Mouse (Mus musculus) CH12.LX (cell line): ENCODE results near the gene Snx8. TPM values are rescaled to one million over a fixed set of nuclear protein-coding genes. Genes with fewer than 3 reads are reported as not detected.

Experiments used
- DNase-seq: peaks from one replicate; pipeline ENCODE4 v3.0.0-alpha.2; 2013; ENCODE audit errors: extremely low read depth
- H3K27ac ChIP-seq: 2 replicates; pipeline ENCODE4 v1.5.1; 2012; ENCODE audit warnings: low read depth, mild to moderate bottlenecking, control low read depth, moderate library complexity; ENCODE audit not compliant: insufficient read depth
- H3K27me3 ChIP-seq: replicated peaks from 2 replicates; pipeline ENCODE3; 2012; ENCODE audit warnings: inconsistent platforms
- H3K36me3 ChIP-seq, 2 experiments: replicated peaks in 1 of 2; 2 replicates each; pipeline versions ENCODE3 to v1.6.1; 2012; ENCODE audit warnings: inconsistent platforms in 1 of 2, low read length in 1 of 2, mild to moderate bottlenecking in 1 of 2, mixed read lengths in 1 of 2, moderate library complexity in 1 of 2; ENCODE audit not compliant: control insufficient read depth in 1 of 2, insufficient read depth in 1 of 2
- H3K4me1 ChIP-seq, 2 experiments: 2 replicates each; pipeline ENCODE4 v1.6.1; 2012; ENCODE audit warnings: inconsistent platforms in 1 of 2, moderate library complexity in 1 of 2; ENCODE audit not compliant: insufficient read depth in 2 of 2, control insufficient read depth in 1 of 2
- H3K4me2 ChIP-seq: 2 replicates; pipeline ENCODE4 v1.6.1; 2012; ENCODE audit warnings: low read depth, mild to moderate bottlenecking, control low read depth; ENCODE audit not compliant: poor library complexity, insufficient read depth, severe bottlenecking
- H3K4me3 ChIP-seq, 3 experiments: fragments of 150-350 bp in 1 of 3; sonication (generic) in 1 of 3; replicated peaks in 1 of 3; 2 replicates each; pipeline versions ENCODE3 to v1.5.1; 2011 to 2012; ENCODE audit warnings: low read depth in 2 of 3, low read length in 2 of 3, mild to moderate bottlenecking in 2 of 3, moderate library complexity in 2 of 3, control low read depth in 1 of 3, improper control_type of control experiment in 1 of 3, inconsistent platforms in 1 of 3, mixed read lengths in 1 of 3; ENCODE audit not compliant: poor library complexity in 1 of 3
- H3K79me2 ChIP-seq: replicated peaks from 2 replicates; pipeline ENCODE4 v1.6.1; 2012; ENCODE audit warnings: mild to moderate bottlenecking, moderate library complexity; ENCODE audit not compliant: control insufficient read depth, poor library complexity, insufficient read depth, severe bottlenecking; ENCODE audit errors: extremely low read depth
- H3K9ac ChIP-seq: 2 replicates; pipeline ENCODE4 v1.6.1; 2012; ENCODE audit warnings: low read depth, mild to moderate bottlenecking, control low read depth, moderate library complexity; ENCODE audit not compliant: insufficient read depth
- H3K9me3 ChIP-seq: replicated peaks from 2 replicates; pipeline ENCODE3; 2012; ENCODE audit warnings: low read length, inconsistent platforms, mixed read lengths
- CHD1 ChIP-seq: IDR thresholded peaks from 2 replicates; pipeline ENCODE4 v1.6.1; 2012; ENCODE audit warnings: low read depth, low read length, improper control_type of control experiment, inconsistent platforms
- CHD2 ChIP-seq: IDR thresholded peaks from 2 replicates; pipeline ENCODE4 v1.6.1; 2011; ENCODE audit warnings: low read length, improper control_type of control experiment
- CTCF ChIP-seq, 2 experiments: IDR thresholded peaks in 1 of 2; conservative IDR thresholded peaks in 1 of 2; 2 replicates each; pipeline ENCODE4 v1.5.1; 2011 to 2012; ENCODE audit warnings: low read depth in 2 of 2, low read length in 2 of 2, improper control_type of control experiment in 1 of 2, inconsistent platforms in 1 of 2, mild to moderate bottlenecking in 1 of 2, moderate library complexity in 1 of 2
- E2F4 ChIP-seq: IDR thresholded peaks from 2 replicates; pipeline ENCODE4 v1.6.1; 2011; ENCODE audit warnings: low read depth, low read length, improper control_type of control experiment; ENCODE audit not compliant: insufficient replicate concordance
- EP300 ChIP-seq: IDR thresholded peaks from 2 replicates; pipeline ENCODE4 v1.6.1; 2011; ENCODE audit warnings: low read length, improper control_type of control experiment
- ETS1 ChIP-seq: conservative IDR thresholded peaks from 2 replicates; pipeline ENCODE4 v1.6.1; 2012; ENCODE audit warnings: low read depth, mild to moderate bottlenecking, inconsistent platforms, low read length, improper control_type of control experiment, moderate library complexity
- GABPA ChIP-seq: IDR thresholded peaks from 2 replicates; pipeline ENCODE4 v1.6.1; 2012; ENCODE audit warnings: low read depth, low read length, improper control_type of control experiment, inconsistent platforms; ENCODE audit not compliant: insufficient replicate concordance
- IRF4 ChIP-seq: IDR thresholded peaks from 2 replicates; pipeline ENCODE4 v1.6.1; 2014; ENCODE audit warnings: low read depth, mild to moderate bottlenecking, inconsistent platforms, low read length, improper control_type of control experiment
- JUND ChIP-seq: conservative IDR thresholded peaks from 2 replicates; pipeline ENCODE4 v1.6.1; 2011; ENCODE audit warnings: low read depth, low read length, improper control_type of control experiment
- KAT2A ChIP-seq: IDR thresholded peaks from 2 replicates; pipeline ENCODE4 v1.6.1; 2012; ENCODE audit warnings: low read length, improper control_type of control experiment, inconsistent platforms; ENCODE audit not compliant: insufficient replicate concordance
- MAX ChIP-seq: IDR thresholded peaks from 2 replicates; pipeline ENCODE4 v1.6.1; 2011; ENCODE audit warnings: low read length, improper control_type of control experiment
- MAZ ChIP-seq: IDR thresholded peaks from 2 replicates; pipeline ENCODE4 v1.6.1; 2012; ENCODE audit warnings: low read depth, mild to moderate bottlenecking, inconsistent platforms, low read length, improper control_type of control experiment, moderate library complexity
- MEF2A ChIP-seq: IDR thresholded peaks from 2 replicates; pipeline ENCODE4 v1.6.1; 2014; ENCODE audit warnings: low read depth, mild to moderate bottlenecking, inconsistent platforms, low read length, improper control_type of control experiment, borderline replicate concordance
- MXI1 ChIP-seq: IDR thresholded peaks from 2 replicates; pipeline ENCODE4 v1.6.1; 2011; ENCODE audit warnings: mild to moderate bottlenecking, low read depth, low read length, improper control_type of control experiment
- MYC ChIP-seq: IDR thresholded peaks from 2 replicates; pipeline ENCODE4 v1.6.1; 2011; ENCODE audit warnings: low read depth, mild to moderate bottlenecking, improper control_type of control experiment, low read length
- NELFE ChIP-seq: IDR thresholded peaks from 2 replicates; pipeline ENCODE4 v1.6.1; 2011; ENCODE audit warnings: low read depth, low read length, improper control_type of control experiment
- PAX5 ChIP-seq: IDR thresholded peaks from 2 replicates; pipeline ENCODE4 v1.6.1; 2012; ENCODE audit warnings: low read length, inconsistent platforms, mixed read lengths
- POLR2AphosphoS2 ChIP-seq: IDR thresholded peaks from 2 replicates; pipeline ENCODE4 v1.6.1; 2011; ENCODE audit warnings: low read depth, low read length, improper control_type of control experiment
- RAD21 ChIP-seq: IDR thresholded peaks from 2 replicates; pipeline ENCODE4 v1.6.1; 2011; ENCODE audit warnings: low read depth, mild to moderate bottlenecking, low read length, improper control_type of control experiment, moderate library complexity
- RCOR1 ChIP-seq: conservative IDR thresholded peaks from 2 replicates; pipeline ENCODE4 v1.6.1; 2012; ENCODE audit warnings: low read depth, mild to moderate bottlenecking, inconsistent platforms, low read length, improper control_type of control experiment
- SMC3 ChIP-seq: IDR thresholded peaks from 2 replicates; pipeline ENCODE4 v1.6.1; 2011; ENCODE audit warnings: low read depth, low read length, improper control_type of control experiment
- TCF12 ChIP-seq: IDR thresholded peaks from 2 replicates; pipeline ENCODE4 v1.6.1; 2014; ENCODE audit warnings: low read depth, mild to moderate bottlenecking, inconsistent platforms, low read length, improper control_type of control experiment
- UBTF ChIP-seq: IDR thresholded peaks from 2 replicates; pipeline ENCODE4 v1.6.1; 2012; ENCODE audit warnings: low read depth, mild to moderate bottlenecking, inconsistent platforms, low read length, improper control_type of control experiment, moderate library complexity
- USF1 ChIP-seq: IDR thresholded peaks from 2 replicates; pipeline ENCODE4 v1.6.1; 2014; ENCODE audit warnings: low read depth, mild to moderate bottlenecking, inconsistent platforms, low read length, improper control_type of control experiment
- USF2 ChIP-seq: conservative IDR thresholded peaks from 2 replicates; pipeline ENCODE4 v1.6.1; 2011; ENCODE audit warnings: low read depth, low read length, improper control_type of control experiment
- ZKSCAN1 ChIP-seq: IDR thresholded peaks from 2 replicates; pipeline ENCODE4 v1.6.1; 2012; ENCODE audit warnings: low read depth, inconsistent platforms, low read length, improper control_type of control experiment, borderline replicate concordance
- ZNF384 ChIP-seq: IDR thresholded peaks from 2 replicates; pipeline ENCODE4 v1.6.1; 2012; ENCODE audit warnings: low read depth, low read length, improper control_type of control experiment, inconsistent platforms
- dilution Hi-C: fragments of 300-500 bp; cut with MboI; formaldehyde crosslinking; loops from 2 replicates; pipeline ENCODE4 v1.14.3; 2020; ENCODE audit warnings: low sequenced_read_pairs; ENCODE audit not compliant: extremely low pct_unique_long_range_greater_than_20kb, extremely low pct_ligation_motif_present
- in situ Hi-C: fragments of 300-500 bp; cut with MboI; formaldehyde crosslinking; loops from 3 replicates; pipeline ENCODE4 v1.14.3; 2019; ENCODE audit warnings: low sequenced_read_pairs, low pct_ligation_motif_present, low pct_unique_long_range_greater_than_20kb, mixed read lengths
- polyA plus RNA-seq: library from polyadenylated mRNA; unstranded; fragments of >175 nt; gene quantifications from 2 replicates; pipeline ENCODE4 v1.2.1, GENCODE M21; 2012; ENCODE audit warnings: low read depth; ENCODE audit not compliant: insufficient read length
- total RNA-seq, 2 experiments: library from RNA; depleted of rRNA; stranded (reverse); fragments of 300-350 nt in 1 of 2; fragments of >200 nt in 1 of 2; gene quantifications; 2 replicates each; pipeline ENCODE4 v1.2.3; 2012 to 2014

Snx8 gene
- total and polyA plus RNA-seq, 3 experiments: 20.8 to 42.4 (median 34.6) TPM

GRCm38 (mm10) chr5:140373711-140374110, 15.4 kb downstream of the Snx8 start:
- Histone ChIP-seq H3K4me2 (no peak overlapping the region), H3K27ac (no peak overlapping the region), H3K9ac (no peak overlapping the region), H3K27me3 (no peaks in the 10 kb centered on the region), H3K4me3 (no peak overlapping the region), H3K36me3 (peaks cover 0 to 37% of the 10 kb centered on the region in 2 experiments), H3K79me2 (0 out of 2 replicates have a peak, but pooled peaks cover 6% of the 10 kb centered on the region), H3K4me1 (peaks cover 7 to 79% of the 10 kb centered on the region in 2 experiments), H3K9me3 (peaks cover 3% of the 10 kb centered on the region)
- dilution Hi-C loops (no loop called here), in situ Hi-C loops (no loop called here)
- no peak for DNase-seq
- TF ChIP-seq CHD1: no peak
- TF ChIP-seq ETS1: no peak
- no peak for TF ChIP-seq RCOR1
- no peak for TF ChIP-seq ZKSCAN1
- TF ChIP-seq MAX: no peak
- TF ChIP-seq UBTF: no peak
- TF ChIP-seq TCF12: no peak
- no peak for TF ChIP-seq USF1
- TF ChIP-seq SMC3: no peak
- TF ChIP-seq EP300: no peak
- no peak for TF ChIP-seq PAX5
- no peak for TF ChIP-seq ZNF384
- TF ChIP-seq POLR2AphosphoS2: no peak
- no peak for TF ChIP-seq CHD2
- TF ChIP-seq RAD21: no peak
- no peak for TF ChIP-seq GABPA
- TF ChIP-seq USF2: no peak
- no peak for TF ChIP-seq KAT2A

- H3K4me2 ChIP-seq: no peak overlapping the region
- H3K27ac ChIP-seq: no peak overlapping the region
- H3K36me3 ChIP-seq: peaks cover 0 to 45% of the 10 kb centered on the region in 2 experiments
- no peak for TF ChIP-seq EP300
- TF ChIP-seq ZNF384: no peak
- TF ChIP-seq MYC: no peak
- TF ChIP-seq KAT2A: no peak
- TF ChIP-seq GABPA: no peak
- TF ChIP-seq PAX5: no peak
- TF ChIP-seq IRF4: no peak
- TF ChIP-seq CHD1: no peak
- TF ChIP-seq JUND: no peak
- TF ChIP-seq MXI1: no peak
- no peak for TF ChIP-seq MEF2A
- no peak for TF ChIP-seq E2F4
- TF ChIP-seq RCOR1: no peak
- no peak for TF ChIP-seq NELFE
- TF ChIP-seq MAZ: no peak
- no peak for TF ChIP-seq CTCF (conservative IDR thresholded peaks at IDR 0.05 in 1 of 2, IDR thresholded peaks at IDR 0.05 in 1 of 2; ENCODE audit: low read depth in 2 of 2, low read length in 2 of 2)
- H3K9me3 ChIP-seq: peaks cover 7% of the 10 kb centered on the region
- H3K4me3 ChIP-seq: no peak overlapping the region
- H3K79me2 ChIP-seq: 0 out of 2 replicates have a peak, but pooled peaks cover 8% of the 10 kb centered on the region
- dilution Hi-C loops: no loop called here
- in situ Hi-C loops: no loop called here
- no peak overlapping the region for H3K9ac ChIP-seq
- H3K4me1 ChIP-seq: peaks cover 7 to 72% of the 10 kb centered on the region in 2 experiments
- no peaks in the 10 kb centered on the region for H3K27me3 ChIP-seq
- DNase-seq: no peak
Observed at GRCm38 (mm10) chr5:140371671-140372070, 17.4 kb downstream of the Snx8 start.
